Mouse (Mus musculus) lung, embryonic 14.5 days (tissue): ENCODE results near the gene Cdh22. TPM values are rescaled to one million over a fixed set of nuclear protein-coding genes. Genes with fewer than 3 reads are reported as not detected.
A peak's percentile ranks its signal among the peaks of the same experiment; 100 is the strongest.

Experiments used
- ATAC-seq: fragments of 200-750 bp; cut with Nextera tagmentation; 2 replicates; pipeline ENCODE4 v1.8.0; 2017; ENCODE audit warnings: mild to moderate bottlenecking, moderate TSS enrichment, moderate library complexity; ENCODE audit not compliant: insufficient read depth
- DNase-seq: peaks from one replicate; pipeline ENCODE4 v3.0.0-alpha.2; 2015
- H3K27ac ChIP-seq: fragments of 300-500 bp; sonication (generic); 2 replicates; pipeline ENCODE4 v1.5.1; 2014; ENCODE audit warnings: low read depth, mild to moderate bottlenecking, moderate library complexity
- H3K27me3 ChIP-seq: fragments of 300-500 bp; sonication (generic); 2 replicates; pipeline ENCODE4 v1.6.1; 2014; ENCODE audit warnings: low read length, control low read depth; ENCODE audit not compliant: insufficient read depth
- H3K36me3 ChIP-seq: fragments of 300-500 bp; sonication (generic); 2 replicates; pipeline ENCODE4 v1.6.1; 2014; ENCODE audit warnings: control low read depth; ENCODE audit not compliant: insufficient read depth
- H3K4me1 ChIP-seq: fragments of 300-500 bp; sonication (generic); 2 replicates; pipeline ENCODE4 v1.6.1; 2014; ENCODE audit warnings: antibody characterized with exemption, control low read depth; ENCODE audit not compliant: insufficient read depth
- H3K4me2 ChIP-seq: fragments of 300-500 bp; sonication (generic); 2 replicates; pipeline ENCODE4 v1.6.1; 2014; ENCODE audit warnings: mild to moderate bottlenecking
- H3K4me3 ChIP-seq: fragments of 300-500 bp; sonication (generic); 2 replicates; pipeline ENCODE4 v1.5.1; 2014; ENCODE audit warnings: low read depth, low read length
- H3K9ac ChIP-seq: fragments of 300-500 bp; sonication (generic); 2 replicates; pipeline ENCODE4 v1.6.1; 2014
- H3K9me3 ChIP-seq: fragments of 300-500 bp; sonication (generic); 2 replicates; pipeline ENCODE4 v1.6.1; 2016; ENCODE audit warnings: low read depth, low read length, control low read depth
- CTCF ChIP-seq: IDR thresholded peaks from 2 replicates; pipeline ENCODE4 v1.5.1; 2016; ENCODE audit warnings: antibody characterized with exemption, low read depth
- WGBS: fragments of 180-500 bp; shearing (Covaris S2); extraction: QIAGEN DNeasy Blood & Tissue Kit; methylation state at CpG from one replicate; pipeline ENCODE4 v1.1.7; 2014; 5-methylcytosine and 5-hydroxymethylcytosine counted together
- polyA plus RNA-seq: library from polyadenylated mRNA; unstranded; fragments of >200 nt; fragmentation: Nextera tagmentation; extraction: Ambion mirVana; gene quantifications from 2 replicates; pipeline ENCODE4 v1.2.1, GENCODE M21; 2014

Cdh22 gene
- polyA plus RNA-seq, 1 experiment from 2014 or later = 1.5 TPM

GRCm38 (mm10) chr2:165179231-165179630 lies 55.4 kb downstream of the Cdh22 start:
- Histone ChIP-seq H3K4me1 (peaks cover 3% of the 10 kb centered on the region; the same call in 1 of the 2 replicates), H3K9me3 (no peaks in the 10 kb centered on the region), H3K4me3 (no peak overlapping the region), H3K4me2 (no peak overlapping the region), H3K27me3 (peaks cover 46% of the 10 kb centered on the region), H3K27ac (no peak overlapping the region), H3K36me3 (no peaks in the 10 kb centered on the region), H3K9ac (no peak overlapping the region)
- TF ChIP-seq CTCF = no peak
- WGBS = 48% methylated on average over 10 of the region's 10 CpGs
- DNase-seq = no peak
- ATAC-seq = no peak

- WGBS = 21% methylated on average over 9 of the region's 9 CpGs
- H3K4me1 ChIP-seq = no peaks in the 10 kb centered on the region
- ATAC-seq (no peak), DNase-seq (no peak)
- no peaks in the 10 kb centered on the region for H3K36me3 ChIP-seq
- H3K27me3 ChIP-seq = peaks cover 42% of the 10 kb centered on the region
- no peak overlapping the region for H3K4me3 ChIP-seq
- no peak overlapping the region for H3K4me2 ChIP-seq
- H3K9ac ChIP-seq = no peak overlapping the region
- H3K9me3 ChIP-seq = no peaks in the 10 kb centered on the region
- H3K27ac ChIP-seq = no peak overlapping the region
- no peak for TF ChIP-seq CTCF
Observed at GRCm38 (mm10) chr2:165176965-165177364, 57.7 kb downstream of the Cdh22 start.

- no peak overlapping the region for H3K4me3 ChIP-seq
- TF ChIP-seq CTCF = no peak
- ATAC-seq (no peak), DNase-seq (no peak)
- H3K27me3 ChIP-seq = peaks cover 25% of the 10 kb centered on the region; the same call in 1 of the 2 replicates
- H3K9ac ChIP-seq = no peak overlapping the region
- no peaks in the 10 kb centered on the region for H3K9me3 ChIP-seq
- H3K4me1 ChIP-seq = no peaks in the 10 kb centered on the region
- no peaks in the 10 kb centered on the region for H3K36me3 ChIP-seq
- whole genome bisulfite sequencing = 14% methylated on average over 16 of the region's 18 CpGs
- H3K27ac ChIP-seq = no peak overlapping the region
- no peak overlapping the region for H3K4me2 ChIP-seq
Observed at GRCm38 (mm10) chr2:165166664-165167435, 67.8 kb downstream of the Cdh22 start.

GRCm38 (mm10) chr2:165162221-165162620 lies 72.4 kb downstream of the Cdh22 start:
- Histone ChIP-seq H3K27me3 (peaks cover 19% of the 10 kb centered on the region; the same call in 1 of the 2 replicates), H3K36me3 (no peaks in the 10 kb centered on the region), H3K4me3 (no peak overlapping the region), H3K9me3 (no peaks in the 10 kb centered on the region), H3K9ac (no peak overlapping the region), H3K4me1 (no peaks in the 10 kb centered on the region), H3K27ac (no peak overlapping the region), H3K4me2 (no peak overlapping the region)
- TF ChIP-seq CTCF = no peak
- no peak for ATAC-seq
- 4% methylated on average over 5 of the region's 5 CpGs for WGBS
- DNase-seq = no peak

- Histone ChIP-seq H3K9me3 (no peaks in the 10 kb centered on the region), H3K4me1 (no peaks in the 10 kb centered on the region), H3K27ac (no peak overlapping the region), H3K36me3 (no peaks in the 10 kb centered on the region), H3K27me3 (peaks cover 9% of the 10 kb centered on the region; the same call in 1 of the 2 replicates), H3K9ac (no peak overlapping the region), H3K4me2 (no peak overlapping the region), H3K4me3 (no peak overlapping the region)
- TF ChIP-seq CTCF = no peak
- 14% methylated on average over 5 of the region's 5 CpGs for WGBS
- DNase-seq (peak; percentile 90), ATAC-seq (no peak)
Observed at GRCm38 (mm10) chr2:165160466-165160865, 74.2 kb downstream of the Cdh22 start.

GRCm38 (mm10) chr2:165159055-165159688 lies 75.5 kb downstream of the Cdh22 start:
- Histone ChIP-seq H3K4me2 (no peak overlapping the region), H3K9ac (no peak overlapping the region), H3K4me1 (no peaks in the 10 kb centered on the region), H3K27me3 (no peaks in the 10 kb centered on the region), H3K36me3 (no peaks in the 10 kb centered on the region), H3K4me3 (no peak overlapping the region), H3K9me3 (no peaks in the 10 kb centered on the region), H3K27ac (no peak overlapping the region)
- peak; percentile 96 for DNase-seq
- TF ChIP-seq CTCF = no peak
- WGBS = 17% methylated on average over 15 of the region's 15 CpGs
- ATAC-seq = no peak

GRCm38 (mm10) chr2:165158317-165158716 lies 76.3 kb downstream of the Cdh22 start:
- H3K4me1 ChIP-seq = no peaks in the 10 kb centered on the region
- no peaks in the 10 kb centered on the region for H3K27me3 ChIP-seq
- WGBS = 40% methylated on average over 4 of the region's 4 CpGs

More at GRCm38 (mm10) chr2:165158317-165158716, 76.3 kb downstream of the Cdh22 start:
- Histone ChIP-seq H3K4me2 (no peak overlapping the region), H3K36me3 (no peaks in the 10 kb centered on the region), H3K4me3 (no peak overlapping the region), H3K9me3 (no peaks in the 10 kb centered on the region), H3K27ac (no peak overlapping the region), H3K9ac (no peak overlapping the region)
- TF ChIP-seq CTCF = no peak
- ATAC-seq = no peak
- no peak for DNase-seq
